In the genomic region with DNA sequence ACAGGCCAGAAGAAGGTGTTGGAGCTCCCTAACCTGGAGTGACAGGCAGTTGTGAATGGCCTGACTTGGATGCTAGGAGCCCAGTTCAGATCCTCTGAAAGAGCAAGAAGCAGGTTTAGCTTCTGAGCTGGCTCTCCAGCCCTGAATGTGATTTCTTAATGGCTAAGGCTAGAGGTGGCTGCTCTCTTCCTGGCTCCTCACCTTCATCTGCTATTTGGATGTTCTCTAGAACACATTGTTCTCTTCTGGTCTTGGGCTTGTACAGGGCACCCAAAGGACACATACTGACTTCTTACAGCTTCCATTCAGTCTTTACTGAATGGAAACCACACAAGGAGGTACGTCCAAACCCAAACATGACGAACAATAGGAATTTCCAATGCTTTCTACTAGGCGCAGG, we compare ENCODE assay signal across 20 mouse cellular contexts. TPM values are rescaled to one million over a fixed set of nuclear protein-coding genes. Genes with fewer than 3 reads are reported as not detected.
"Had no signal": no experiment of that assay in that cellular context is flagged by ENCODE, and none has a peak within 500 bp of the region (broad histone marks: within the 10 kb centered on the region; RNA-seq: fewer than 3 reads in every experiment).

No protein-coding gene starts in this region.

- DNase-seq: kidney, postnatal 25 days; layer of hippocampus, adult 9-11 months; lung, adult 2 months; lung, postnatal 36 days; midbrain, embryonic 14.5 days; right cerebral cortex, postnatal 4 days; spleen, adult 18-20 months; thymus, adult 18-20 months; thymus, postnatal 14 days had no signal

- H3K27ac ChIP-seq: limb, embryonic 10.5 days; liver, embryonic 15.5 days; midbrain, embryonic 10.5 days; neural tube, embryonic 12.5 days had no signal

- H3K4me3 ChIP-seq: kidney, embryonic 15.5 days; limb, embryonic 10.5 days; liver, embryonic 15.5 days; midbrain, embryonic 10.5 days; myocyte; neural tube, embryonic 12.5 days had no signal

- H3K36me3 ChIP-seq: kidney, embryonic 15.5 days; limb, embryonic 10.5 days; liver, embryonic 15.5 days; midbrain, embryonic 10.5 days; neural tube, embryonic 12.5 days had no signal

RNA-seq across cellular contexts. Expression of a gene that starts 11.7 kb away (rescaled TPM):
- total RNA-seq: left cerebral cortex, postnatal 10 days; neutrophil, adult 5-6 weeks had no signal
- polyA plus RNA-seq: kidney, embryonic 15.5 days; limb, embryonic 10.5 days; limb, embryonic 14.5 days; liver, embryonic 11.5 days; liver, embryonic 15.5 days; midbrain, embryonic 10.5 days; midbrain, embryonic 14.5 days; myocyte; neural tube, embryonic 12.5 days; stomach, embryonic 14.5 days had no signal
